ENCODE assay signal across 24 mouse cellular contexts in genomic region chr5:132302778-132303177, GRCm38 (mm10).
"Had no signal": no experiment of that assay in that cellular context is flagged by ENCODE, and none has a peak within 500 bp of the region (broad histone marks: within the 10 kb centered on the region; RNA-seq: fewer than 3 reads in every experiment).

No protein-coding gene starts in this region.

- H3K4me2 ChIP-seq: heart, embryonic 11.5 days; heart, embryonic 13.5 days; heart, embryonic 15.5 days; hindbrain, embryonic 13.5 days; hindbrain, embryonic 15.5 days; kidney, embryonic 15.5 days; limb, embryonic 13.5 days; limb, embryonic 15.5 days had no signal

- DNase-seq: gastrocnemius, postnatal 14 days; gastrocnemius, postnatal 36 days; heart, adult 2 months; heart, postnatal 14 days; heart, postnatal 36 days; kidney, adult 11 months; kidney, adult 2 months; kidney, adult 9 months; kidney, postnatal 14 days; kidney, postnatal 36 days; layer of hippocampus, adult 9-11 months; layer of hippocampus, postnatal 36 days; left cerebral cortex, postnatal 4 days had no signal

- H3K4me3 ChIP-seq: heart, adult 2 months; heart, embryonic 13.5 days; heart, embryonic 15.5 days; hindbrain, embryonic 13.5 days; hindbrain, embryonic 15.5 days; kidney, embryonic 15.5 days; limb, embryonic 13.5 days; limb, embryonic 15.5 days had no signal

- H3K27ac ChIP-seq: heart, adult 2 months; heart, embryonic 13.5 days; heart, embryonic 15.5 days; hindbrain, embryonic 13.5 days; hindbrain, embryonic 15.5 days; hindbrain, postnatal 0 days; kidney, embryonic 15.5 days; kidney, postnatal 0 days; limb, embryonic 13.5 days; limb, embryonic 15.5 days had no signal

- H3K9ac ChIP-seq: heart, embryonic 13.5 days; heart, embryonic 15.5 days; hindbrain, embryonic 13.5 days; hindbrain, embryonic 15.5 days; kidney, embryonic 15.5 days; limb, embryonic 13.5 days; limb, embryonic 15.5 days had no signal

- H3K4me1 ChIP-seq: heart, embryonic 13.5 days; heart, embryonic 15.5 days had no signal

- ATAC-seq: hindbrain, postnatal 0 days; intestine, embryonic 16.5 days had no signal

- H3K27me3 ChIP-seq: heart, embryonic 13.5 days; heart, embryonic 15.5 days; hindbrain, embryonic 13.5 days; hindbrain, embryonic 15.5 days; kidney, embryonic 15.5 days; limb, embryonic 13.5 days; limb, embryonic 15.5 days had no signal

- H3K36me3 ChIP-seq: heart, embryonic 13.5 days; heart, embryonic 15.5 days; hindbrain, embryonic 13.5 days; hindbrain, embryonic 15.5 days; kidney, embryonic 15.5 days; limb, embryonic 13.5 days; limb, embryonic 15.5 days had no signal

- H3K9me3 ChIP-seq: heart, embryonic 13.5 days; heart, embryonic 15.5 days; hindbrain, embryonic 13.5 days; hindbrain, embryonic 15.5 days; kidney, embryonic 15.5 days; limb, embryonic 13.5 days; limb, embryonic 15.5 days had no signal
